Mouse (Mus musculus): ENCODE measurements around the gene Zbtb20.

DNA sequence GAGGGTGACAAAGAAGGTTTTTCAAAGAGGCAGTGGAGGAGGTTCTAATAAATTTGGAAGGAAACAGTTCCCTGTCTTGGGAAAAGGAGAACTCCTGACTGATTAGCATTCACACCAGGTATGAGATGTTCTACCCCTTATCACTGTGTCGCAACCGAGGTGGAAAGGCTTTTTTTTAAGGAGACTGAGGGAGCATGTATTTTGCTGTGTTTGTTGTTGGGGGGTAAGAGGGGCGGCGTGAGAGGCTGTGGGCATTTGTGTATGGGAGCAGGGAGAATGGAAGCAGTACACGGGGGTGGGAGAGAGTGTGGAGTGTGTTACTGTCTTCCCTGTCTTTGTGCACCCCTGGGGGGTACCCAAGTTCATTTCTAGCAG lies 627.9 kb downstream of the Zbtb20 start:
- no peak for TF ChIP-seq POLR2A (IDR thresholded peaks at IDR 0.05; ENCODE audit: insufficient read depth, low read depth, low read length)
- TF ChIP-seq CTCF (IDR thresholded peaks at IDR 0.05; ENCODE audit: insufficient read depth, low read depth, low read length): no peak

All from olfactory bulb, adult 2 months (tissue).